Mouse (Mus musculus): ENCODE results near the gene Atp6v0c.
A peak's percentile ranks its signal among the peaks of the same experiment; 100 is the strongest.

Atp6v0c gene

DNA sequence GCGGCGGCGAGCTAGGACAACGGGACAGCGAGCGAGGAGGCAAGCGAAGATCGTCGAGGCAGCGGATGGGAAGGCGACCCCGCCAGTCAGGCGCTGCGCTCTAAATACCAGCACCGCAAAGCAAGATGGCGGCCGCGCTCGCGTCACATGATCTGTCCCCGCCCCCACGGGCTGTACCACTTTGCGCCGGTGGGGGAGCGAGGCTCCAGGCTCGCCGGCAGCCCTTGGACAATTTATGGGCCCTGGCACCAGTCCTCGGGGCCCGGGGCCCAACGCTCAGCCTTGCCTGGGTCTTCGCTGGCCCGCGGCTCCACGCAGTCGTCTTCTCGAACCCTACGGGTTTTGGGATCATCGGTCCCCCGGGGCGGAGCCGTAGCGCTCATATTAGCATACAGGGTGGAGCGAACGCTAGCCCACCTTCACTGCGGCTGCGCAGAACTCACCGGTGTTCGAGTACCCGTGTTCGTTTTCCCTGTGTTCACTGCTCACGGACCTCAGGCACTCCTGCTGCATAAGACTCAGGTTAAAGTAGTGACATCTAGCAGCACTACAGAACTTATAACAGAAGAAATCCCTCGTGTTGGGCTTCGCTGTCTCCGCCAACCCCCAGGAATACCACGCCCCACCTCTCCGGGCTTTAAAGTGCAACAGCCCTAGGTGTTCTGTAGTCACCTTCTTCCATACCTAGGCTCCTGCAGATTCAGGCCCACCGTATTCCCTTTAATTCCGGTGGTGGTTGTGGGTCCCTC, at the start of gene Atp6v0c:
Gene Atp6v0c (minus strand): TSS at position 386 of the 749 bp plus-strand sequence.
- peak; percentile 97 for DNase-seq

DNA sequence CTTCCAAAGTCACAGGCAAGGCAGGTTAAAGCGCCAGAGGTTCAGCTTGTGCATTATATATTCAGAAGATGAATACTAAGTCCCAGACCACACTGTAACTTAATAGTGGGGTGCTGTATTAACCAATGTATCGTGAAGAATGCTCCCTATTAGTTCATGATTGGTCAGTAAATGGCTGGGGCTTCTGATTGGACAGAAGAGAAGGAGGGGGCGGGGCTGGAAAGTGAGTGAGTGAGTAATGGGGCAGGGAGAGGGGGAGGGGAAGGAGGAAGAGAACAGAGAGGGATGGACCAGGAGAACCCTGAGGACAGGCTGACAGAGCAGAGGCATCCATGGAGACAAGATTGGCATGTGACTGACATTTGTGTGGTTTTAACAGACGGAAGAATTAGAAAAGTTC, 47.3 kb upstream of the Atp6v0c start:
- peak; percentile 43 for DNase-seq

DNA sequence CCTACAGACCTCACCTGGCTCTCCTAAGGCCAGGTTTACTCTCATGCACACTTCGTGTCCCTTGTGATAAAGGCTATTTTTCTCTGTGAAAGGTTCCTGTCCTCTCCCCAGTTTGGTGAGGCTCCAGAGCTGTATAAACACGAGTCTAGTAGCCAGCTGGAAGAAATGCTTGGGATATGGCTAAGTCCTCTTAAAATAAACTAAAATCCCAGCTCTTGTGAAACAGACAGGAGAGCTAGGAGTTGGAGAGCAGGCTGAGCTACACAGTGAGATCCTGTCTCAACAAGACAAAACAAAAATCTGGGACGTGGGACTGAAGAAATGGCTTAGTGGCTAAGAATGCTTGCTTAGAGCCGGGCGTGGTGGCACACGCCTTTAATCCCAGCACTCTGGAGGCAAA, 43.7 kb upstream of the Atp6v0c start:
- DNase-seq: no peak

DNA sequence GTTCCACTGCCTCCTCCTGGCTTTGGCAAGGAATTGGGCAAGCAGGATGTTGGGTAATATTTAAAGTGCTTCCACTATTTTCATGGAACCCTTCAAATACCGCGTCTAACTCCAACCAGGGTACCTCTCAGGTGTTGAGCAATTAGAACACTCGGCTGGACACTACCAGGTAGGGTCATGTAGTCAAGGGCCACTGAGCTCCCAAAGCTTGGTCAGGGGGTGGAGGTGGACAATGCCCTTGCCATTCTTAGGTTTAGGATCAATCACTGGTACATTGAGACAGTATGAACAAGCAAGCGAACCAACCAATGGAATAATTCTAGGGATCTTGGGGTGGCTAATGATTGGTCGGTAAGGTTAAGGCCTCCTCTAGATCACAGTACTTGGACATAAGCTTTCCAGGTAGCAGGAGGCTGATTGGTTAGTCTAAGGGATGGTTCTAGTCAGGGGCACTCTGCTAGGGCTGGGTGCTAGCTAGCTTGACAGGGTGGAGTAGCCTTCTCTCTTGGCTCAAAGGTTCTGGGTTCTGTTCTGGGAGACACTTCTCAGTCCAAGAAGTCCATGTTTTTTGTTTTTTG, 43.0 kb upstream of the Atp6v0c start:
- no peak for DNase-seq

DNA sequence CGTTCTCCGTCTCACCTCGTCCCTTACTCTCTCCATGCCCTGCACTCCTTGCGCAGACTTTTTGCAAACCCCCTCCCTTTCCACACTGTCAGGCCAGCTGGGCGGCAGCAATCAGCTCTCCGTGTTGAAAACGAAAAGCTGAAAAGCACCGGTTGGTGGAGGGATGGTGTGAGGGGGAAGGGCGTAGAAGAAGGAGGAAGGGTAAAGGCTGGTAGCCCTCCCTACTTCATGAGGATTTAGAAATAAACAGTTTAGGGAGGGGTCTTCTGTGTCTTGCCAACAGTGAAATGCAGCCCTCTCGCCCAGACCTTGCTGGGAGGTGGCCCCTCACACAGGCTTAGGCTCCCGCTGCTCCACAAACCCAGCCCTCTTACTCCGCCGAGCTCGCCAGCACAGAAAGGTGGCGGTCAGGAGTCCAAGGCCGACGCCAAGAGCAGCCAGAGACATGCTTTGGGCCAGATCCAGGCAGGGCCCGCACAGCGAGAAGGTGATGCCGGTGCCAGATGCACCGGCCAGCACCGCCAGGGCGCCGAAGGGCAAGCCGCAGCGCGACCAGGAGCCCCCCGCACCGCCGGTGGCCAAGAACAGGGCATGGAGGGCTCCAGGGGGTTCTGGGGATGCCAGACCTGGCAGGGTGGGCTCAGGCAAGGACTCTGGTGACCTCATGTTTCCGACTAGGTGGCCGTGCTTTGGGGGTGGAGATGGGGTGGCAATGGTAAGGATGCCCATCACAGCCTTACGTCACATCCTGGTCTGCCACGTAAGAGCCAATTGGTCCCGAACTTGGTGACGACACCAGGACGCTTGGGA, 42.3 kb upstream of the Atp6v0c start:
- DNase-seq: peak; percentile 85

DNA sequence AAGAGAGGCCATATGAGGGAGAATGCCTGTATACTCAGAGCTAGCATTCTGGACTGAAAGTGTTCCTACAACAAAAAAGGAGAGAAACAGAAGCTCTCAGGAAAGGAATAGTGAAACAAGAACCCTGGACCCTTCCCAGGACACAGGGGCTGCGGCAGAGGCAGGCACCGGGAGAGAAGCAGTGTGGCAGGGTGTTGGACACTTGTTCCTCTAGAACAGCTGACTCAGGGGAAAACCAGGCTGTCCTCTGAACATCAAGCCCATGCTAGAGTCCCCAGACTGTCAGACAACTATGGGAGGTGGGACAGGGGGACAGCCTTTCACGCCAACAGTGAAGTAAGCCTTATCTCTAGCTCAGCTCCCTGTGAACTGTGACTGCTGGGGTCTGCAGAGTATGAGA, 41.1 kb upstream of the Atp6v0c start:
- no peak for DNase-seq

DNA sequence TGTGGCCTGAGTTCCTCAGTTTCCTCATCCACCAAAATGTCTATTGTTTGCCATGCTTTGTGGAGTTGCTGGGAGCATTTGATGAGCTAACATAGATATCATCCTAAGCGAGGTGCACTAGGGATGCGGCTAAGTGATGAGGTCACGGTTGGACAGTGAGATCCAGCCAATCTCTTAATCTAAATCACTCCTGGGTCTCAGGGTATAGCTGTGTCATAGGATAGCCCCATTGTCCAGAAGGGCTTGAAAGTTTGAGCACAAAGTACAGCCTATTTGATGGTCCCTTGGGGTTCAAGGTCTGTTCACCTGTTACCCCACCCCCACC, 40.4 kb upstream of the Atp6v0c start:
- DNase-seq: no peak

DNA sequence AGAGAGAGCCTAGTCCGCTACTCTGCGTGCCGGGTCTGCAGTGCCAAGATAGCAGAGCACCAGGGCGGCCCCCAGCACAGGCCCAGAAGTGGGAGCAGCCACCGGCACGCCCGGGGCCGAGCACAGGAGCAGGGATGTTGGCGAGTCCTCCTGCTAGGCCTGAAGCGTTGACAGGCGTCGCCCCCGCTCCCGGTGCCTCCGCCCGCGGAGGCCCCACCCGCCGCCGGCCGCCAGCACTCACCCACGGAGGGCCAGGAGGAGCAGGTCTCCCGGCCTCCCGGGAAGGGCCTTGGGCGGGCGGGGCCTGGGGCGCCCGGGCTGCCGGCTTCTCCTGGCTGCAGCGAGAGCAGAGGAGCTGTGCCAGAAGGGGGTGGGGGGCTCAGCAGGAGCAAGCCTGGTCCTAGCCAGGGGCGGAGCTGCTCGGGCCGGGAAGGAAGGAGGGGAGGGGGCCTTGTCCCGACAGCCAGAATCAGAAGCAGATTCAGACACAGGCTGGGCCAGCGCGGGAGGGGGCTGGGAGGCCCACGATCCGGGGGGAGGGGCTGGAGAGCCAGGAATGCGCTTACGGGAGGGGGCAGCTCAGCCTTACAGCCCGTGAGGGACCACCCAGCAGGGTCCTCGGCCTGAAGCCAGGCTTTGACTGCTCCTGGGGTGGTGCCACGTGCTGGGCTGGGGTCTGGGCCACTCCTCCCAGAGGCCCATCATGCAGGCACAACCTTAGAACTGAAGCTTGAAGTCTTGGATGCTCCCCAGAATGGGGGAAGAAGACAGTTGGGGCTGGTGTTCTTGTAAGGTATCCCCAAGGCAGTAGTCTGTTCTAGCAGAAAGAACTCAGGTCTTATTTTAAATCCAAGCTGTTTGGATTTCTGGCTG, 39.8 kb upstream of the Atp6v0c start, which contains the start of gene Ntn3:
Gene Ntn3 (minus strand): TSS at position 489 of the 873 bp plus-strand sequence.
- peak; percentile 84 for DNase-seq

DNA sequence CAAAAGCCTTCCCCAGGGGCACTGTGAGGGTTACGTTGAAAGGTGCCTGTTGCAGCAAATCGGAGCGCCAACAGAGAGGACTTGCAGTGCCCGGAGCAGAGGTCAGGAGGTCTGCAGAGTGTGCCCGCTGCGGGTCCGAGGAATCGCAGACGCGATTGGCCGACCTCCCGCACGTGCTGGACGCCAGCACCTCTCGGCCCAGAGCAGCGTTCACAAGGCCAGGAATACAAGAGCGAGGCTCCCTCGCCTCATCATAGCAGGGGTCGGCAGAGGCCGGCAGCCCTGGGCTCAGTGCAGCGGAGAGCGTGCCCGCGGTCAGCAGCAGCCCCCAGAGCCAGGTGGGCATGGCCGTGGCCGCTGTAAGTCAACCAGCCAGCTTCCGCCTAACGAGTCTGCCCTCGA, 39.1 kb upstream of the Atp6v0c start:
- peak; percentile 54 for DNase-seq

DNA sequence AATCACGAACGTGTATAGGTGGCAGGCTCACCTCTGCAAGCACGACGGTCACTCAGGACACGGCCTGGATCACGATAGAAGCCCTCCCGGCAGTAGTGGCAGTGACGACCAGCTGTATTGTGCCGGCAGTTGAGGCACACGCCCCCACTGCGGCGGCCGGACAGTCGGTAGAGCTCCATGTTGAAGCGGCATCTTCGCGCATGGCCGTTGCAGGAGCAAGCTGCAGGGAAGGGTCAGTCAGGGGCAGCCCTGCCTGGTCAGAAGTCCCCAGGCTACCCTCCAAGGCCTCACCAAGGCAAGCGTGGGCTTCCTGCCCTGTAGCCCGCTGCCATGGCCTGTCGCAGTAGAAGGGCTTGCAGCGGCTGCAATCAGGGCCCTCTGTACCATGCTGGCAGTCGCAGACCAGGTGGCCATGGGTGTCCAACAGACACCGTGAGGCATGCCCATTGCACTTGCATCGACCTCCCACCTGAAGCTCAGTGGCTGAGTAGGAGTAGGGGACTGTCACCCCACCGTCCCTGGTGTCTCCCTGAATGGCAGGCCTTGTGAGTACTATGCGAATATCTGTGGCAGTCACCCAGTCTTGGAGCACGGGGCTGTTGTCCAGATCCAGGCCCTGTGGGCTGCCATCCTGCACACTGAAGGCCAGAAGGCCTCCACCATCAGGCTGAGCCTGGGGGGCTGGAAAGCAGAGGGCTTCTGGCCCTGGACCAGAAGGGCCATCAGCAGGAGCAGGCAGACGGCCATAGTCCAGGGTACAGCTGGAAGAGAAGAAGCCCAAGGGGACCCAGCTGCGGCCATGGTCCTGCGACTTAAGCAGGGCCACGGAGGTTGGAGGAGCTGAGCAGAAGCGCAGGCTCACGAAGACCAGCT, 38.5 kb upstream of the Atp6v0c start:
- DNase-seq: peak; percentile 5

DNA sequence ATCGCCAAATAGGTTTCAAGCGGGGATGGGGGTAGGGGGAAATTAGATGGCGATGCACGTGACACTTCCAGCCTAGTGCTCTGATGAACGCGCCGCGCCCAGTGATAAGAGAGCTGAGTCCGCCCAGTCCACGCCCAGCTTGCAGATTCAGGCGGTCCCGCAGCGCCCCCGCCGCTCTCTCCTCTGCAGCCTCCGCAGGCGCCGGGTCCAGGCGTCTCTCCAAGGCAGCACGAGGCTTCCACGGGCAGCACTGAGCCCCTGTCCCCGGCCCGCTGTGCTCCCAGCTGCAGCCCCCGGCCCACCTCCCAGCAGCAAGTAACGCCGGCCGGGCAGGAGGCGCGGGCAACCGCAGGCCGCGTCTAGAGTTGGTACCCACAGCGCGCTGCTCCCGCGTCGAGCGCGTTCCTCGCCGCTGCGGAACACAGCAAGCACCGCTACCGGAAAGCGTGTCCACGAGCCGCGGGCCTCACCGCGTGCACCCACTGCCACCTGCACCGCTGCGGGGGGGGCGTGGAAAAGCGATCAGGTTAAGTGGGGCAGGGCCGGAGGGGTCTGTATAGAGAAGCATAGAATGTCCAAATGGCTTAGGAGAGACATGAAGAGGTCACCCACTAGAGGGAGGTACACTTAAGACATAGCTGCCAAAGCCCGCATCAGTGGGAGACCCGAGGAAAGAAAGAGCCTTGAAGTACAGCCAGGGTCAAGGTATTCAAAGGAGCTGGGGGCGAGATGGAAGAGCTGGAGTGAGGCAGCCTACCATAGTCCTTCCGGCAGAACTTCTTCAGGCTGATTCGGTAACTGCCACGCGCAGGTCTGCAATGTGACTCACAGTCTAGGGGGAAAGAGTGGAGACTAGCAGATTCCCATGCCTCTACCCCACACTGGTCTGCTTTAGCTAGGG, 37.2 kb upstream of the Atp6v0c start:
- peak; percentile 70 for DNase-seq

DNA sequence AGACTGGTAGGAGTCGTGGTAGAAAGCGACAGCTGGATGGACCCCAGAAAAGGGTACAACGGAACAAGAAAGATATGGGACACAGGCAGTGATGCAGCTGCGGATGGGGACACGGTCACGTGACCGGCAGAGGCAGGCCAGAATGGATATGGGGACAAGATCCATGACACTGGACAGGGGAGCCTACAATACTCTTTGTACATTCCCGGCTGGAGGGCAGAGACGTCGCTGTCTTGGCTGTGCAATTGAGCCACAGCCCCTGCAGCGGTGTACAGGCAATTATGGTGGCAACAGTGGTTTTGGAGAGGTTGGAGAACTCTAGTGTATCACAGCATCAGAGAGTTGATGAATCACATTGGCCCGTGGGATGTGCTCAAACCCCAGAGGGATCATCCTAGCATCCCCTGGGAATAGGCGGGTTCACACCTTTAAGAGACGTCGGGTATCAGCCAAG, 36.4 kb upstream of the Atp6v0c start:
- DNase-seq: no peak

DNA sequence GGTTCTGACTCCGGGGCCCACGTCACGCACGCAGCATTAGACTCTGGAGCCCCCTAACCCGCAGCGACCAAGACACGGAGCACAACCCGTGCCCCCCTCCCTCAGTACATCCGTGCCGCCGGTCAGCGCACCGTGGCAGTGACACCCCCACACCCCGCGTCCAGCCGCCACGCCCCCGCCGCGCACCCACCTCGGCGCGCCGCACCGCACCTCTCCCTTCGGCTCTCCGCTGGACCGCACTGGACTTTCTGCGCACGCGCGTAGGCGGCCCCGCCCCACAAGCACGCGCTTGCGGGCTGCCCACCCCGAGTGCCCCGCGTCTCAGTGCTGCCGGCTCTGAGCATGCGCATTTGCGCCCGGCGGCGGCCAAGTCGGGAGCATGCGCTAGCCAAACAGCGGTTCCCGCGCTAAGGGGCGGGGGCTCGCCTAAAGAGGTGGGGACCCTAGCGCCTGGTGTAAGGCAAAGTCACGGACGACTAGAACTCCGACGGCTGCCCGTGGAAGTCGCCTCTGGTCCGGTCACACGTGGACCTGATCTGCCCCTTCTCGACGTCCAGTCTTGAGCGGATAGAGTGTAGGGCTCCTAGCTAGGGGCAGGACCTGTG, 35.9 kb upstream of the Atp6v0c start, which contains the start of gene Tbc1d24:
Gene Tbc1d24 (minus strand): TSS at position 279 of the 605 bp plus-strand sequence.
- peak; percentile 96 for DNase-seq

DNA sequence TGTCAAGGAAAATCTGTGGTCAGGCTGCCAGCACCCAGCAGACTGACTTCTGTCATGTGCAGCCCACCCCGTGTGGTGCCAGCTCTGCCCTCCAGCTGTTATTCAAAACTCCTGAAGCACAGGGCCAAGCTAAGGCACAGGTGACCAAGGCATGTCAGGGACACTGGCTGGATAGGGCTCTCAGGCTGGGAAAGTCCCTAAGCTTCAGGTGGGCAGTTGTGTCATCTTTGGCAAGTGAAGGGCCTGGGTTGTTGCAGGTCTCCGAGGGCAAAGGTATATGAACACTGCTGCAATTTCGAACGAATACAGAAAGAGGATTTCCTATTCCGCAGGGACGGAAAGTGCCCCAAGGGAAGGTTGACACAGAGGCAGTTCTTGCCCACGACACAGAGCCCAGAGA, 35.3 kb upstream of the Atp6v0c start:
- DNase-seq: no peak

DNA sequence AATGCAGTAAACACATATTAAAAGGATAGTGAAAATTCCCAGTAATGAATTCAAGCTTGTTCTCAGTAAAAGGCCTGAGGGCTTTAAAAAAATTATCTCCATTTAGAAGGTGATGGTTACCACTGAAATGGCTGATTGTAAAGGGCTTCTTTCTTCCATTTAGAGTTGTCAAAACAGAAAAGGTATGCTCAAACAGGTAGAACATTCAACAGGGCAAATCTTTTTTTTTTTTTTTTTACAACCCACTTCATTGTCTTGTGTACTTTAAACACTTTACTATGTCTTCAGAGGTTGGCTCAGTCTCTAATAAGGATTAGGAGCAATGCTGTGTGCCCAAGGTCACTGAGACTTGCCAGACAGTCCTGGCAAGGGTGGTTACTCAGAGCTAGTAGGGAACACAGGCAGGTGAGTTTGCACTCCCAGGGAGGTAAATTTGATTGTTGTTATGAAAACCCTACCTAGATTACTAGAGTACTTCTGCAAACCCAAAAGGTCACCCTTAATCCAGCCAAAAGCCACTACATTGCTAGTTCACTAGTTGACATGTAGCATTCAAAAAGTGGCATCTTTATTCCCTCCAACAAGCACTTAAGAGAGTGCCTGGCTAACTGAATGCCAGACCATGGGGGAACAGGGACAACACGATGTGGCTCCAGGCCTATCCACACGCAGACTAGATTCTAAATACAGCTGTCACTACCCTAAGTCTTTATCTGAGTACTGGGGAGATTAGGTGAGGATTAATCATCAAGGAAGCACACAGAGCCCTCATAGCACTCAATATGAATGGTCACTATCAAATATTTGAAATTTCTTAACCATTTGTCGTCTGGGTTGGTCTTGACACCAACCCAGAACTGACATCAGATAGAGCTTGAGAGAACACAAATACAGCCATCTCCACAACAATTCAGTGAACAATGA, 34.4 kb upstream of the Atp6v0c start:
- DNase-seq: peak; percentile 10

DNA sequence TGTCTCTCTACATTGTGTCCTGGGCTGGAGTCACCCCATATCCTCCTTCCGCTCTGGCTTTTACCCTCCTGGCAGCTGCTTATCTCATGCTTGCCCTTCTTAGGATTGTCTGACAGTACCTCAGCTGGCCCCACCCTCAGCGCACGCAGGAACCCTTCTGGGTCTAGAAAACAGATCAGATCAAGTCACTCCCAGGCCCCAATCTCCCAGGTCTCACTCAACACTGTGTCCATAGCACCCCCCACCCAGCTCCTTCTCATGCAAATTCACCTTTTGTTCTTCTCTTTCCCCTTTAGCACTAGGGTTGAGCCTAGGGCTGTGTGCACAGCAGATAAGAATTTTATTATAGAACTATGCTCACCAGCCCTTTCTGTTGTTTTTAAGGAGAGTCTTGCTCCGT, 33.6 kb upstream of the Atp6v0c start:
- DNase-seq: no peak

DNA sequence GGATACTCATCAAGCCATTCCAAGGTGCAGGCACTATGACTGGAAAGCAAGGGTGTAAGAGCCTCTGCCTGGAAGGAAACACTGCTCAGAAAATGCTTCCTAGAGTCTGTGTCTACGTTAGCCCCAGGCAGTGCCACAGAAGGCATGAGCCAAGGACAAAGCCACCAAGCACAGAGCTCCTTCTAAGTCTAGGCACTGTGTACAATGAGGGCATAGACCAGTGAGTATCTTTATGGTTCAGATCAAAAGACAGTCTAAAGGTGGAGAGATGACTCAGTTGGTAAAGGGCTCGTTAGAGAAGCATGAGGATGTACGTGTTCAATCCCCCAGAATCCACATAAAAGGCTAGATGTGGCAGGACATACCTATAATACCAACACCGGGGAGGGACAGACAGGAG, 31.6 kb upstream of the Atp6v0c start:
- DNase-seq: no peak

DNA sequence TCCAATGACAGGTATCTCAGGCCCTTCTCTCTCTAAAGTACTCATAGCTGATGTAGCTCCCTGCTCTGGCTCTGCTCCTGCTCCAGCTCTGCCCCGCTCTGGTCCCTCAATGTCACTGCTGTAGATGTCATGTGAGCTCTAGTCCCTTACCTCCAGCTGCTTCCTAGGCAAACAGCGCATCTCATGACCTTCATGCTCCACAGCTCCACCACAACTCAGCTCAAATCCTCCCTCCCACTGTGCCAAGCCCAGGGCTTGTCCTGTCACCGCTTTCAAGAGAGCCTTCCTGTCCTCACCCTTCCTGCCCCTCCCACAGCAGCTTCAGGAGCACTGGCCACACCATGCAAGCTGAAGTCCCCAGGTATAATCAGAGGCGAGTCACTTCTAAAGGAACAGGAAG, 30.2 kb upstream of the Atp6v0c start:
- no peak for DNase-seq

DNA sequence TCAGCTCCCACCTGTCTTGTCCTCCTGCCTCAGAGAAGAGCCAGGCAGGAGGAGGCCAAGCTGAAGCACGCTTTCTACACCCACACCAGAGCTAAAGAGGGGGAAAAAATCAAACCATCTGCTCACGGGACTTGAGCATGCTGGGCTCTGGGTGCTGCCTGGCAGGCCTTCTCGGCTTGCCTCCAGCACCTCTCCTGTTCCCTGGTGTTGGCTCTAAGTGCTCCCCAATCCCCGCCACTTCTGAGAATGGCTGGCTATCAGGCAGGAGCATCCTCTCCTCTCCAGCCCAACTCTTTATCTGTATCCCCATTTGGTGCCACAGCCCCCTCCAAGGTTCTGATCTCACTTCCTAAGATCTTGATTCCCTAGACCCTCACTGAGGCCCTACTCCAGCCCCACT, 29.8 kb upstream of the Atp6v0c start:
- DNase-seq: no peak
